Mouse (Mus musculus) layer of hippocampus, postnatal 36 days (tissue): ENCODE results near the gene Prkn. TPM values are rescaled to one million over a fixed set of nuclear protein-coding genes. Genes with fewer than 3 reads are reported as not detected.
A peak's percentile ranks its signal among the peaks of the same experiment; 100 is the strongest.

ENCODE experiments used
- DNase-seq, 2 experiments: peaks; one replicate each; pipeline ENCODE4 v3.0.0; 2022
- total RNA-seq, 2 experiments: library from RNA; stranded (reverse); gene quantifications; 2 replicates each; pipeline ENCODE4 v1.2.3; 2021

The Prkn gene
- total RNA-seq, 2 experiments from 2014 or later, result 17.3 to 17.9 TPM

GRCm38 (mm10) chr17:10997291-10997690, 157.1 kb downstream of the Prkn start:
- DNase-seq, result no peak

DNA sequence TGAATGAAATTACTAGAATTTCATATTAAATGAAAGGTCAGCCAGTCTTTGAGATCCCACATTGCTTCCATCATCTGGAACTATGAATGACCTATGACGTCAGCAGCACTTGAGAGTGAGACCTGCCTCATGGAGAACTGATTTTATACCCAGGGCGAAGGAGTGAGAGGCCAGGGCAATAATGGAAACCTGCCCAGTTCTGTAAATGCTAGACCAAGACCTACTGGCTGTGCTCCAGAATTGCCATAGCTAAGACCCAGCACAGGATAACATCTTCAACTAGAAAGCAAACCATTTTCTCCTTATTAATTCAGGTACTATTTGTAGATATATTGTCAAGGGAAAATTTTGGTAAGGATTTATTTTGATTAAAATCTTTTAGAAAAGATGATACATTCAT, 183.2 kb downstream of the Prkn start:
- DNase-seq, result no peak

DNA sequence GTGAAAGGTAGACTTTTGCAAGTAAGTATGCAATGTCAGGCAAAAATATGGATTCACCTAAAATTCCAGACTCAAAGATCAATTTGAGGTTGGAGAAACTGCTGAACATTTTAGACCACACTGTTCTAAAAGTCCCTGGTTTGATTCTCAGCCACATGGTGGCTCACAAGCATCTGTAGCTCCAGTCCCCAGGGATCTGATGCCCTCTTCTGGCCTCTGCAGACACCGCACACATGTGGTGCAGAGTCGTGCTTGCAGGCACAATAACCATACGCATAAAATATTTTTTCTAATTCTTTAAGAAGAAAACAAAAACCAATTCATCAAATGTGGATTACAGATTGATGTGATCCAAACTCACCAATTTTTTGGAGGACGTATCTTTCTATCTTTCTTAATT, 189.2 kb downstream of the Prkn start:
- no peak for DNase-seq

DNA sequence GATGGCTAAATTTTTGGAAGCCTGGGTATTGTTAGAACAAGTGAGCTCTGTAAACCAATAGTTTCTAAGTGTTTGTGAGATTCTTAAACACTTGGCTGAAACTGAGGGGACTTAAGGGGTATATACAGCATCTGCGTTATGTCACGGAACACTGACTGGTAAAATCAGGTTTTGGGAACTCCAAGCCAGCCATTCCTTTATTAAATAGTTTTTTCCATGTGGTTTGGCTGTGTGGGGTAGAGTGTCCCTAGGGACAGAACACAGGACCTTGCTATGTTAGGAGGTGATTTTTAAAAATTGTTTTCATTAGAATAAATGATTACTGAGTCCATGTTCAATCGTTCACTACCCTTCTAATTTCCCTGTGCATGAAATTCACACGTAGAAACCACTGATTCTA, 190.8 kb downstream of the Prkn start:
- no peak for DNase-seq

GRCm38 (mm10) chr17:11032366-11032765, 192.2 kb downstream of the Prkn start:
- no peak for DNase-seq

- no peak for DNase-seq
Observed at GRCm38 (mm10) chr17:11033594-11033993, 193.4 kb downstream of the Prkn start.

- DNase-seq, result no peak
Observed at GRCm38 (mm10) chr17:11038272-11038671, 198.1 kb downstream of the Prkn start.

- no peak for DNase-seq
Observed at GRCm38 (mm10) chr17:11058986-11059385, 218.8 kb downstream of the Prkn start.

GRCm38 (mm10) chr17:11067076-11067703, 227.0 kb downstream of the Prkn start:
- DNase-seq, result no peak

DNA sequence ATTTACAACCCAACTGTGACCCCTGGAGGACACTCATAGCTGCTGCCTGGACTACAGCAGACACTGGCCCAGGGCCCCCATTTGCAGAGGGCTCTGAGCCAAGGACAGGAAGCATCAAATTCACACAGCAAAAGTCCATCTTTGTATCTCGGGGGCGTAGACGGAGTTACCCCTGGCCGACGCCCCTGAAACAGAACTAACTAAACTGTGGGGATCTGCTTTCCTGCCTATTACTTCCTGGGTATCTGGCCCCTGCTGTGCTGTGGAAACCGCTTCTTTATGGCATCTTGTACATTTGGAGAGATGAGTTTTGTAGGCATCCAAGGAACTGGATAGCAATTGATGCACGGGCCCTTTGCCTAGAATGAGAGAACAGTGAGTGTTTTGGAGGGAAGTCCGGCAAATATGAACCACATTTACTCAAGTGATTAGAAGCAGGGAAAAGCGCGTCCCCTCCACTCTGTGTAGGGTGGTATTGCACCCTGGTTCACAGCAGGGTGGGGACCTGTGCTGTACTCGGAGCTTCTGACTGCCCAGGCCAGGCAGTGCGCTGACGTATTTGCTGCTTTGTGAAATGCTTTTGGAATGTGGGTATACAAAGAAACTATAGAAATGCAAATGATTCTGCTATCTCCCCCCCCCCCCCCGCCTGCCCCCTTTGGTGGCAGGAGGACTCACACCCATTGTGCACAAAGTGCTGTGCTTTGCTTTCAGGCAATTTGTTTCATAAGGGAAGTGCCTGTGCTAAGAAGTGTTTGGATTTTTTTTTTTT, 227.7 kb downstream of the Prkn start:
- peak; percentile 44 to 49 for DNase-seq

GRCm38 (mm10) chr17:11070996-11071395, 230.8 kb downstream of the Prkn start:
- DNase-seq, result no peak

DNA sequence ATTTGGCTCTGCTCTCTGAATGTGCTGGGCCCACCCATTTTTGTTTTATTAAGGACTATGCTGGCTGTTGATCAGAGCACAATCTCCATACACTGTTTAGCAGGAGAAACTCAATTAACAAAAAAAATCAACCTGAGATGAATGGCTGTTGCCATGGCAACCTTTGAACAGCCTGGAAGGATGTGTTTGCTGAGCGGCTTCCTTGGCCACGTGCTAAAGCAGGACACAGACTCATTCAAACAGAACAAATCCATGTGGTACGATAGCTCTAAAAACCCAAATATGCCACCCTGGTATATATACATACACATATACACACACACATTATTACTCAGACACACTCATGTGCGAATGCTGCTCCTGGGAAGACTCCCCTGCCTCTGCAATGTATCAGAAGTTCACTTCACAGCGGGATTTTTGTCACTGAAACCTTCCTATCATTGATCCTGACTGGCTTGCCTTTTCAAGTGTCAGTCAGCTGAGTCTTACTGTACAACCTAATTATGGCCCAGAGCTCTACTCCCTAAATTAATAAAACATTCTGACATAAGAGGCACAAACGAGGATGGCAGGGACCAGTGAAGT, 236.2 kb downstream of the Prkn start:
- DNase-seq, result peak in 1 of 2 experiments; percentile 15

DNA sequence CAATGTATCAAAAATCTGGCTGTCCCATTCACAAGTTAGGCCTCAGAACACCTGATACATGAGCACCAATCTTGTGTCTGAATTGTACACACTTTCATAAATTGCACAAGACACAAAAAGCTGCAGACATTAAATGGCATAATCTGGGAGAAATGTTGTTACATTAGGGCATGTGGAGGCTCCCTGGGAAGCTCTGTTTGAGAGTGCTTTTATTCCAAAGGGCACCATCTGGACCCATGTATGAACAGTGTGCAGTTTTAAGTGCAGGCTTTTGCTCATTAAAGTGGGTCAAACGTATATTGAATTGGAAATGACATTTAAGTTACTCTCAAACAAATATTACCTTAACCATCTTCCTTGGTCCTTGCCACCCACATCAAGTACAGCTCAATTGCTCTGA, 246.3 kb downstream of the Prkn start:
- no peak for DNase-seq

GRCm38 (mm10) chr17:11087088-11087487, 246.9 kb downstream of the Prkn start:
- no peak for DNase-seq

GRCm38 (mm10) chr17:11087823-11088222, 247.6 kb downstream of the Prkn start:
- no peak for DNase-seq

GRCm38 (mm10) chr17:11089361-11089760, 249.2 kb downstream of the Prkn start:
- DNase-seq, result no peak

DNA sequence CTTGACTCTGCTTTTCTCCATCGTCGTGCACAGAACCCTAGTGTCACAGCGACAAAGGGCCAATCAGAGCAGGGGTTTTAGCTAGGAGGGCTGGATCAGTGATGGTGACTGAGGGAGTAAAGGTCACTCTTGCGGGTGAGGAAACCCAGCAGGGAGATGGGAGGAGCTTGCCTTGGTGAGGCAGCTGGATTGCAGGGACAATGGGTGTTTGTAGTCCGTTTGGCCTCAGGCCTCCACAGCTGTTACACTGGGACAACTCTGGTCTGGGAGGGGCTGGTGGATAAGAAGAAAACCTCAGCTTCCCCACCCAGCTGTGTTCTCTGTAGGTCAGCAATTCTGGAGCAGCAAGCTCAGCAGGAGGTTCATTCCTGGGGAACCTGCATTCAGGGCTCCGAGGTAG, 252.7 kb downstream of the Prkn start:
- peak; percentile 32 to 39 for DNase-seq

DNA sequence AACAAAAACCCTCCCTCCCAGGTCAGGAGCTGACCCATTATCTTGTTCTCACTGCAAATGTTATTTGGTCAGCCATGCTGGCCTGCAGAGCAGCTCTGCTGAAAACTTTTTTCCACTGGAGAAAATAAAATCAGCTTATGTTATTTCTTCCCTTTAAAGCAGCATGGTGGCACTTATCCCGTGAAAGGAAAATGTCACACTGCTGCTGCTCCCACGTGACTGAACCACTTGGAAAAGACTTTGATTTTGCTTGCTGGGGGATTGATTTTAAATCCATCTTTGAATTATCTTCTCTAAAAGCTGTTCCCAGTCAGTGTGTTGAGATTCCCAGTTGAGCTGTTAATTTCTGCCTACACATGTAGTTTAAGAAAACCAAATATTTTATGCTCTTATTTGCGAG, 253.1 kb downstream of the Prkn start:
- DNase-seq, result no peak

- DNase-seq, result no peak
Observed at GRCm38 (mm10) chr17:11107007-11107406, 266.8 kb downstream of the Prkn start.

GRCm38 (mm10) chr17:11107916-11108315, 267.7 kb downstream of the Prkn start:
- DNase-seq, result peak; percentile 50 to 60

DNA sequence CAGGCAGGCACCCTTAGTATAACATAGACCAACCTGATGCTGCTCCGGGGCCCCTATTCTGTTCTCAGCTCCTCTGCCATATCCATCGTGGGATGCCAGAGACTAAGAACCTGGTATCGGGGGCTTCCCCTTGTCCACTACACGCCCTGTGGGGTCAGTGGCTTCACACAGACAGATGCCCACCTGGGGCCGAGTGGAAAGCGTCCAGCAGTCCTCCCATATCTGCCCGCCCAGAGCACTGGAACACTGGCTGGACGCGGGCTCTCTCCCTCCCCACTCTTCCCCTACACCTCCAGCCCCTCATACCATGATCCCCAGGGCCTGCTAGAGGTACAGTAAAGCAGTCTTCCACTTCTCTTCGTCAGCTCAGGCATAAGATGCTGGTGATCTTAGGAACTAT, 277.3 kb downstream of the Prkn start:
- no peak for DNase-seq

DNA sequence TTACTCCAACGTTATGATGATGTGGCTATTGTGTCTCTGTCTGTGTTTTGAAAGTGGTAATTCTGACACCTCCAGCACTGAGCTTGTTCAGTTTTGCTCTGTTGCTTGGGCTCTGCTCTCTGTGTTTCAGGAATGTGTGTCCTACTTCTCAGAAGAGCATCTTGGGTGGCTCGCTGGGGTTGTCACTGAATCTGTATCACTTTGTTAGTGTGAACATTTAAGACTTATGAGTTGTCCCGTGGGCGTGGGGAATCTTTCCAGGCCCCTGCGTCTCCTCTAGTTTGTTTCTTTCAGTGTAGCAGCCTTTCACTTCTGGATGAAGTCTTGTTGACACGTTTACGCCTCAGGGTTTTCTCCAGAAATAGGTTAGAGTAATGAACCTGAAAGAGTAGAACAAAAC, 283.9 kb downstream of the Prkn start:
- DNase-seq, result no peak

GRCm38 (mm10) chr17:11127217-11127616, 287.0 kb downstream of the Prkn start:
- DNase-seq, result no peak

GRCm38 (mm10) chr17:11130919-11131318, 290.7 kb downstream of the Prkn start:
- no peak for DNase-seq
